Mouse (Mus musculus) right cerebral cortex, postnatal 14 days (tissue): ENCODE results near the gene BC107364.
"Not testable (repeated sequence)": the region's sequence is repeated elsewhere in the genome, so short reads cannot be mapped to it uniquely, and the experiment has no call there.

ENCODE experiments used
- DNase-seq: peaks from one replicate; pipeline ENCODE4 v3.0.0; 2022

BC107364 gene

DNA sequence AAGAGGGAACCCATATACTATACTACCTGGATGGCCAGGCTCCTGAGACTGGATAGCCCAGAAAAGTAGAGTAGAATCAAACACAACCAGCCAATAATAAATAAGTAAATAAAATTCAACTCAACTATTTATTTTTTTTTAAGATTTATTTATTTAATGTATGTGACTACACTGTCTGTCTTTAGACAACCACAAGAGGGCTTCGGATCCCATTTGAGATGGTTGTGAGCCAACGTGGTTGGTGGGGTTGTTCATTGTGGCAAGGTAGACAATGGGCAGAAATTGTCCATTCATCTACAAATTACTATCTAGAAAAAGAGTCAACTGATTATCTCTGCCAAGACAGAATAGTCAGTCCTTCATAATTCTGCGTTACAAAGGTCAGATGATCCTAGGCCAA, 40.3 kb downstream of the BC107364 start:
- no peak for DNase-seq

DNA sequence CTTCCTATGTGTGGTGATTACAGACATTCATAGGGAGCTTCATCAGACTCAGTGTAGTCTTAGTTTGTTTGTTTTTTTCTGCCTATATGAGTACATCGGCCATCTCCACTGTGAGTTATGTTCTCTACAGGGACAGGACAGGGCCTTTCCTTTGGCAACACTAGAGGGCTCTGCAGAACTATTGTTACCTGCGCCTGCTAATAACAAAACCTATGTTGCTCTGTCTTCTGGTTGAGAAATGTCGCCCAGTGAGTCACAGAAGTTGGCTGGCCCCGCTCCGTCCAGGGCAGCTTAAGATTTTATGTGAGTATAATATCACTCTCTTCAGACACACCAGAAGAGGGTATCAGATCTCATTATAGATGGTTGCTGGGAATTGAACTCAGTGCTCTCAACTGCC, 41.1 kb downstream of the BC107364 start:
- no peak for DNase-seq

DNA sequence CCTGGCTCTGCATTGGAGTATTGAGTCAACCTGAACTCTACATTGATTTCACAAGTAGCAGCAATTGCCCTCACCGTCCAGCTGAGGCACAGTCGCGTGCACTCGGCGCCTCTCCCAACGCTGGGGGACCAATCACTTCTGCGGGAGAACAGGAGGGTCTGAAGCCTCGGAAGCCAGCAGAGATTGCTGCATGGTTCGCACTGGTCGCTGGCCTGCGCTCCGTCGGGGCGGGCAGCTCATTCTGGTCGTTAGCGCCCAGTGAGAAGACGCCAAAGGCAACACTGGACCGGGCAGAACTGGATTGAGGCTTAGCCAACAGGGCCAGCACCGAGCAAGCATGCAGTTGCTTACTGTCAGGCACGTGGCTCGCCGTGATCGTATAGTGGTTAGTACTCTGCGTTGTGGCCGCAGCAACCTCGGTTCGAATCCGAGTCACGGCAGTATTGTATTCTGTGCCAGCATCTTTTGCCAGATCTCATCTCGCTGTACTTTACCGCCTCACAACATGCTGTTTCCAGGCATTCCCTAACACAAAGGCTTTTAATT, 42.3 kb downstream of the BC107364 start:
- peak; percentile 5 for DNase-seq

DNA sequence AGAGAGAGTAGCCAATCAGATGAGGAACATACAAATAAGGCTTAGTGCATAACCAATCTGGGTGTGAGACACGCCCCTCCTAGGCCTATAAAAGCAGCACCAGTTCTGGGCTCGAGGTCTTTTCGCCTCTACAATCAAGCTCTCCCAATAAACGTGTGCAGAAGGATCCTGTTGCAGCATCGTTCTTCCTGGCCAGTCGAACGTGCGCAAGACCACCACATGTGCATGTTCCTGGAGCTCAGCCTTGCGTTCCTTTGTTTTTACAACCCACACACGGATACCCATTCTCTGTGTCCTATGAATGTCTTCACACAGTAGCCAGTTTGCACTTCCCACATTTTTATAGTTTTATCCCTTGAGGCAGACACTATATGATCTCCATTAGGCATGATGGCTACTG, 44.0 kb downstream of the BC107364 start:
- not testable (repeated sequence) for DNase-seq

DNA sequence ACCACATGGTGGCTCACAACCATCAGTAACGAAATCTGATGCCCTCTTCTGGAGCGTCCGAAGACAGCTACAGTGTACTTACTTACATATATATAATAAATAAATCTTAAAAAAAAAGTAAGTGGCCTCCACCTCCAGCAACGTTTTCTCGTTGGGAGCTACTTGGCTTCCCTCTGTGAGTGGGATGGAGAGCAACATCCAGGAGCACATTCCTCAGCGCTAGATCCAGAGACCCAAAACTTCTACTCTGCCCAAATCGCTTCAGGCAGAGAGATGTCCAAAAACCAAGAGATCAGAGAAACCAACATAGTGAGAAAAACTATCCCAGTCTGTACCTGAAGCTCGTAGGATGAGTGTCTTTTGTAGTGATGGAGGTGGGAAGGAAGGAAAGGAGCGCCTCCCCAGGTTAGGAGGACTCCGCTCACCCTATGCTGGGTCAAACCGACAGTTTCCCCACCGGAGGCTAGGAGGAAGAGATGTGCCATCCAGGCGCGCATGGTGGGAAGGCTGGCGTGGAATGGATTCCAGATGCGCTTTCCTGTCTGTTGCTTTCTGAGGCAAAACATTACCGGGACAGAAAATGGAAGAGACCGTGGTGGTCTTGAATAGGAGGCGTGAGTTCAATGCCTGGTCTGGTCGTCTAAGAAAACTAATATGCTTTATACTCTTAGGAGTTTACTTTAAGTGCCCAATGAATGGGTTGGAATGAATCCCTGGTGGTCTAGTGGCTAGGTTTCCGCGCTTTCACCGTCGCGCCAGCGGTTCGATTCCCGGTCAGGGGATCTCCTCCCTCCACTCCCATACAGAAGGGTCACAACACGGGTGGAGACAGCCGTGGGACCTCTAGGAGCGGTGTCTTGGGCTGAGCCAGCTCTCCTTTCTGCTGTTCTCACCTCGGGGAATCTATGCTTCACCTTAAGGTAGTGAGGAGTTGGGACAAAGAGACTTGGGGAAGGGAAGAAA, 46.3 kb downstream of the BC107364 start:
- no peak for DNase-seq

DNA sequence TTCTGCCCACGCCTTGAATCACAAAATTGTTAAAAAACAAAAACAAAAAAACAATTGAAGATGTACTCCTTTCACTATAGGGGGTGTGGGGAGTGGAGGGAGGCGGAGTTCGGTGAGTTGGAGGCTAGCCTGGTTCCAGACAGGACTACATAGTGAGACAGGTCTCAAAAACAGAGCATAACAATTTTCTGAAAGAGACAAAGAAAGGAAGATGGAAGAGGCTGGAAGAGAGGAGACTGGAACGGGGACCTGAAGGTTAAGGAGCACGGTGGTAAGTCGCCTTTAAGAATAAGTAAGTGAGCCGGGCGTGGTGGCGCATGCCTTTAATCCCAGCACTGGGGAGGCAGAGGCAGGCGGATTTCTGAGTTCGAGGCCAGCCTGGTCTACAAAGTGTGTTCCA, 47.1 kb downstream of the BC107364 start:
- no peak for DNase-seq

DNA sequence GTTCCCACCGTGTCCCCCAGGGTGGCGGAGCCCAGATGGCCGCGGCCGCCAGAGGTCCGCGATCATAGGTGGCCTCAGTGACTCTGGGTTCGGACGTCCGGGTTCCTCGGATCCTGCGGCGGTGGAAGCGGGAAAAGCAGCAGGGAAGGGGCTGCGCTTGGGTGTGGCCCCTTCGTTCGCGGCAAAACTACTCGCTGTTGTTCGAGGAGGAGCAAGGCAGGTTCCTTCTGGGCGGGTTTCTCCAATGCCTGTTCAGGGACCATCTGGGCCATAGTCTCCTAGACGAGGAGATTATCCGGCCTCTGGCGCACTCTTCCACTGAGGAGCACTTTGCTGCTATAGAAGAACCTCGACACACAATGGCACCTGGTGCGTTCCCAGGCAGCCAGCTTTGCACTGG, 47.7 kb downstream of the BC107364 start:
- DNase-seq: no peak

DNA sequence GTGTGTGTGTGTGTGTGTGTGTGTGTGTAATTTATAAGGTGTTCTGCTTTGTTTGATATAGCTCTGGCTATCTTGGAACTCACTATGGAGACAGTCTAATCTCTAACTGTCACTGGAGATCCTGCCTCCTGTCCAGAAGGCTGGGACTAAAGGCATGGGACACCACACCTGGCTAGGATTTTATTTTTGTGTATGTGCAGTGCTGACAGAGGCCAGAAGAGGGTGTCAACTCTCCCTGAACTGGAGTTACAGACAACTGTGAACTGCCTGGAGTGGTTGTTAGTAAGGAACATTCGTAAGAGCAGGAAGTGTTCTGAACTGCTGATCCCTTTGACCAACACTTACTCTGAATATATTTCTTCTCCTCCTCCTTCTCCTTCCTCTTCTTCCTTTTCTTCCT, 49.1 kb downstream of the BC107364 start:
- DNase-seq: no peak

DNA sequence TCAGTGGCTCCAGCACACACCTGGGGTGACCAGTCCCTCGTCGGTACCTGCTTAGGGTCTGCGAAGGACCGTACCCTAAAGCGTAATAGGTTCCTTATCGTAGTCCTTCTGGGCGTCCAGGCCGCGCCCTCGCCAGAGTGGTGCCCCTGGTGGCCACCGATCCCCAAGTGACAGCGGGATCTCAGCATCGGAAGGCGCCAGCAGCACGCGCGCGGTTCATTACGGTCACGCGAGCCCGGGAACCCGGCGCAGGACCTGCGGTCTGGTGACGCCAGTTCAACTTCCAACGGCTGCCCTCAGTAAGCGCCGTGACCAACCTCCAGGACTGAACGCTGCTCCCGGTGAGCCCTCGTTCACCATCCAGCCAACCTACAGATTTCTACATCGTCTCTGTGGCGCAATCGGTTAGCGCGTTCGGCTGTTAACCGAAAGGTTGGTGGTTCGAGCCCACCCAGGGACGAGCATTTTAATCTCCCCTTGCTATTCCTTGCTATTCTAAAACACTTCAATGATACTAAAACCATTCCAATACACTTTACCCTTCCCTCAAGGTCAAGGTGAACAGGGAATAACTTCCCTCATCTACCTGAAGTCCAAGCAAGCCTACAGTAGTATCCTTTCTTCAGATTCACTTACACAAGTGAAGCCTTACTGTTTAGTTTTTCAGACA, 50.1 kb downstream of the BC107364 start:
- peak; percentile 13 for DNase-seq

DNA sequence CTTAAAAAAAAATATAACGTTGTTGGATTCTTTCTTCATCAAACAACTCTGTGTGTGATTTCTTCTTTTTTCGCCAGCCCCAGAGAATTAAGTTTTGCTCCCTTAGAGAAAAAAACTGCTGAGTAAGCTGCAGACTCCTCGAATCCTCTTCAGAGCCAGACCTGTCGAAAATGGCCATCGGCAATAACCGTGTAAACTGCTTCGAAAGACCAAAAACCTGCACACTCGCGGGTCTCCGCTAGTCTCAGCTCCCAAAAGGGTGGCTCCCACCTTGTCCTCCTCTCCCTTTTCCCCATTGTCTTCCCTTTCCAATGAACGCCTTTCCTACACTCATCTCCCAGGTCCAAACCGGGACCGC, 50.7 kb downstream of the BC107364 start:
- no peak for DNase-seq

DNA sequence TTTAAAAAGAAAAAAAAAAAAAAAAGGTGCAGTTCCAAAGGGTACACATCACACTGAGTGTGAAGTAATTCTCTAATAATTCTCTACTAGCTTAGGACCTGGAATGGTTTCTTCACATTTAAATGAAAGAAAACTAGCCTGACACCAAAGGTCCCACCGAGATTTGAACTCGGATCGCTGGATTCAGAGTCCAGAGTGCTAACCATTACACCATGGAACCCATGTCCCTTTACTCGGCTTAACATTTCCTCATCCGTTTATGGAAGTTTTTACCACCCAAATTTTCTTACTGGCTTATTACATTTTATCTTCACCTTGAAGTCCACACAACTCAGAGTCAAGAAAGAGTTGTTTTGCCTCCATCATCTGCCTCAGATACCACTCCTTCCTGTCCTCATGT, 53.2 kb downstream of the BC107364 start:
- DNase-seq: no peak

DNA sequence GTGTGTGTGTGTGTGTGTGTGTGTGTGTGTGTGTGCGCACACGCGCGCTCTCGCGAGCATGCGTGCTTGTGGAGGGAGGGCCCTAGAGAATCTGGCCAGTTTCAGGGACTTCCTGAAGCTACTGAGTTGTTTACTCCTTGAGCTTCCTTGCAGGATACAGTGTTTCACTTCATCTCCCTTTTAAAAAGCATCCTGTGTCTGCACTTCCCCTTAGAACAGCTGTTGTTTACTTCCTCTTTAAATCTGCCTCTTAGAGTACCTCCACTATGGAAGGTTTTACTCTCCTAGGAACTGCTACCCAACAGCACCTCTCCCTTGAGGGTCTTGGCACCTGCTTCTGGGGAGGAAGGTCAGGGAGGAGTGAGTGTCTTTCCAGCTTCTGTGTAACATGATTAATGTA, 55.2 kb downstream of the BC107364 start:
- DNase-seq: no peak

DNA sequence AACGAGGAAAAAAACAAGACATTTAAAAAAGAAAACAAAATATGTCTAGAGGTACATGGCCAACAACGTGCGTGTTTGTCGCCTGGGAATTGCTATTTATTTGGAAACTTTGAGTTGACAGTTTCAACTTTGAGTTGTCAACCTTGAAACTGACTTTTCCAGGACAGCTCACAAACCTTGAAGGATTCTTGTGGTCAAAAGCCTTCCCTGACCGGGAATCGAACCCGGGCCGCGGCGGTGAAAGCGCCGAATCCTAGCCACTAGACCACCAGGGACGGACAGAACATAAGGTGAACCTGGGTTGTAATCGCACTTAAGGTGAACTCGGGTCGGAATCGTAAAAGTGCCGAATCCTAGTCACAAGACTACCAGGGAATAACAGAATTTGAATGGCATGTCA, 64.9 kb downstream of the BC107364 start:
- not testable (repeated sequence) for DNase-seq
